Mouse (Mus musculus) testis, adult 2 months (tissue): Measurements from ENCODE around the gene Olfr1341.

Experiments
- CTCF ChIP-seq: fragments of 200-500 bp; IDR thresholded peaks from 2 replicates; pipeline ENCODE4 v1.5.1; 2012; ENCODE audit warnings: low read depth, mild to moderate bottlenecking, inconsistent platforms, low read length, moderate library complexity; ENCODE audit not compliant: control insufficient read depth, insufficient read depth, insufficient replicate concordance
- POLR2A ChIP-seq: fragments of 200-500 bp; IDR thresholded peaks from 2 replicates; pipeline ENCODE4 v1.6.1; 2012; ENCODE audit warnings: low read depth, mild to moderate bottlenecking, inconsistent platforms, low read length, moderate library complexity; ENCODE audit not compliant: control insufficient read depth

DNA sequence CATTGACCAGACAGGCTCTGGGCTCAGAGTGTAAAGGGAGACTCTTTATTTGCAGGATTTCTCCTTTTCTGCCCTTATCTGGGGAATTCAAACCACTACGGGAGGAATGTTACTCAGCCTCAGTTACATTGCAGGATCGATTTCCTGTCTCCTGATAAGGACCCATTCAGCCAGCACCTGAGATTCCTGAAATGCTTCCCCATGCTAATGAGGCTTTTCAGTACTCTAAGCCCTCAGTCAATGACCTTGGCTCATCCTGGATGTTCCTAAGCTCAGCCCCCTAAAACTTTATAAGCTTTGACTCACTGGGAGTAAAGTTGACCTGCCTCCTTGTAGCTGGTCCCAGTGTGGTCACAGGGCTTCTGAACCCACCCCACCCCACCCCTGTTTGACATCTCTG is 16.2 kb upstream of the Olfr1341 start:
- TF ChIP-seq CTCF (no peak), POLR2A (no peak)
